Mouse (Mus musculus): ENCODE measurements around the gene Unc93a. TPM values are rescaled to one million over a fixed set of nuclear protein-coding genes. Genes with fewer than 3 reads are reported as not detected.
"Not testable (repeated sequence)": the region's sequence is repeated elsewhere in the genome, so short reads cannot be mapped to it uniquely, and the experiment has no call there.

Unc93a gene
- polyA plus RNA-seq, 1 experiment = not detected

GRCm38 (mm10) chr17:13124241-13124640, 7.4 kb downstream of the Unc93a start:
- WGBS = 4% methylated on average over 2 of the region's 3 CpGs
- not testable (repeated sequence) for H3K4me3 ChIP-seq (replicated peaks; ENCODE audit: control insufficient read depth, low read depth, low read length); H3K27ac ChIP-seq (ENCODE audit: control insufficient read depth, insufficient read depth, low read depth, low read length, poor library complexity); H3K4me1 ChIP-seq (ENCODE audit: control insufficient read depth, insufficient read depth, low read length)

- not testable (repeated sequence) for H3K4me1 ChIP-seq (ENCODE audit: control insufficient read depth, insufficient read depth, low read length); H3K27ac ChIP-seq (ENCODE audit: control insufficient read depth, insufficient read depth, low read depth, low read length, poor library complexity); H3K4me3 ChIP-seq (replicated peaks; ENCODE audit: control insufficient read depth, low read depth, low read length)
- 87% methylated on average over 2 of the region's 5 CpGs for WGBS
These were observed 8.1 kb downstream of the Unc93a start for GRCm38 (mm10) chr17:13123308-13124038.

DNA sequence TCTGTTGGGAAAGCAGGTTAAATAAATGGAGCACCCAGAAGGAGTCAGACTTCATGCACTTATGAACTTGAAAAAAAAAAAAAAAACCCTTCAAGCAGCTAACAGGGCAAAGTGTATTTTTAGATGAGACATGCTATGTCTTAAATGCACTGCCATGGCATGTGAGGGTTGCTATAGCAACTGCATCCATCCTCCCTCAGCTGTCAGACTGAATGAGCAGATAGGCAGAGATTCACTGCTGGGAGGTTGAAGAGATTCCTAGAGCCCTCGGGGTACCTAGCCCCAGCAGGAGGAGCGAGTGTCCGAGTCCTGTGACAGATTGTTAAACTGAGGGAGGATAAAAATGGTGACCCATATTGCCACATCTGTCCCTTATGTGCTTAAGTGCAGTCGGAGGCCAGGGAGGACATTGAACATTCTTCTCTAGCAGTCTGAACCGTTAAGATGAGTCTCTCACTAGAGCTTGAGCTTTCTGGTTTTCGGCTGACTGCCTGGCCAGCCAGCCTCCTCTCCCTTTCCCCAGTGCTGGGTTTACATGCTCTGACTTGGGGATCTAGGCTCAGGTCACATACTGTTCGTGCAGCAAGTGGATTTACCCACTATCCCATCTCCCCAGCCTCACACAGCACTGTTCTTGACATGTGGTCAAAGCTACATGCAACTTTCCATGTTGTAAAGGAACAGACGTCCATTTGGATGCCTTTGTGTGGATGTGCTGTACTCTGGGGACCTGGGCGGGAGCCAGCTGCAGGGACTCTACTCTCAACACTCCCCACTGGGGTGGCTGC, 18.9 kb downstream of the Unc93a start:
- 65% methylated on average over 3 of the region's 9 CpGs for WGBS
- H3K27ac ChIP-seq (ENCODE audit: control insufficient read depth, insufficient read depth, low read depth, low read length, poor library complexity); H3K4me1 ChIP-seq (ENCODE audit: control insufficient read depth, insufficient read depth, low read length); H3K4me3 ChIP-seq (replicated peaks; ENCODE audit: control insufficient read depth, low read depth, low read length): not testable (repeated sequence)

DNA sequence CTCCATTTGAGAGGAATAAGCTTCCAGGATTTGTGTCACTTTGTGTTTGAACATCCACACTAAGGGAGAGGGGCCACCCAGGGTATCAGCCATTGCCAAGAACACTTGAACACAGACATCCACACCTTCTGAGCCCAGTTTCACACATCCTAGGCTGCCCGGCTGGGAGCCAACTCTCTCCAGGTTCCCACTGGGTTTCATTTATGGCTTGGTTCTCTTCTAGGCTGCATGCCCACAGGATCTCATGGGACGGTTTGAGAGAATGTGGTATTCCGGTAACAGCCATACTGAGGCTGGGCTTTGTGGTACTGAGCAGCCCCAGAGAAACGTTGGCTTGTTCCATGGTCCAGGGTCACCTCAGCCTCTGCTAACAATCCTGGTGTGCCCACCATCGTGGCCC, 25.0 kb downstream of the Unc93a start:
- H3K4me3 ChIP-seq (replicated peaks; ENCODE audit: control insufficient read depth, low read depth, low read length); H3K4me1 ChIP-seq (ENCODE audit: control insufficient read depth, insufficient read depth, low read length); H3K27ac ChIP-seq (ENCODE audit: control insufficient read depth, insufficient read depth, low read depth, low read length, poor library complexity): not testable (repeated sequence)
- WGBS = 87% methylated on average over 5 of the region's 5 CpGs

GRCm38 (mm10) chr17:13092960-13093359, 38.6 kb downstream of the Unc93a start:
- H3K4me1 ChIP-seq (ENCODE audit: control insufficient read depth, insufficient read depth, low read length); H3K27ac ChIP-seq (ENCODE audit: control insufficient read depth, insufficient read depth, low read depth, low read length, poor library complexity); H3K4me3 ChIP-seq (replicated peaks; ENCODE audit: control insufficient read depth, low read depth, low read length): not testable (repeated sequence)
- WGBS = 63% methylated on average over 2 of the region's 4 CpGs

DNA sequence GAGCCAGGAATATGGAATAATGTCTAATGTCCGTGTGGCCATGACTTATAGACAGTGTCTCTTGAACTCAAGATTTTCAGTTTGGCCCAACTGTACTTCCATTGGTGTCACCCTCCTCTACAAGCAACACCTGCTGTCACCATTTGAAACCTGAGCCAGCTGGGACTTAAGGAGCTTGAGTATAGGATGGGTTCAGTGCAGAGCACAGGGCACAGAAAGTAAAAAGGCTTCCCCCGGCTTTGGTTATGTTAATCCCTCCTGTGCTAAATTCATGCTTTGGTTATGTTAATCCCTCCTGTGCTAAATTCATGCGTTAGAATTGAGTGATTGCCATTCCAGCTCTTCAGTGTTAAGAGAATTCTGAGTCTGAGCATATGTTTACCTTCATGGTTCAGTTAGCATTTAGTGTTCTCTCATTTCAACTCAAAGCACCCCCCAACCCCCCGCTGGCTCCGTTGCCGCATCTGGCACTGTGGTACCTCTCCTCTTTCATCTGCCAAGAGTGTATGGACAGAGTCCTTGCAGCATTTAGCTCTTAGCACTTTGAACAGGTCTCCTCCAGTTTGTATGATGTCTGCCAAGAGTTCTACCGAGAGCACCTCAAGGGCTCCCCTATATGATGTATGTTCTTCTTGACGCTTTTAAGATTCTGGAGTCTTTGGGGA, 39.4 kb downstream of the Unc93a start:
- H3K27ac ChIP-seq (ENCODE audit: control insufficient read depth, insufficient read depth, low read depth, low read length, poor library complexity); H3K4me1 ChIP-seq (ENCODE audit: control insufficient read depth, insufficient read depth, low read length); H3K4me3 ChIP-seq (replicated peaks; ENCODE audit: control insufficient read depth, low read depth, low read length): not testable (repeated sequence)
- 58% methylated on average over 8 of the region's 8 CpGs for WGBS

GRCm38 (mm10) chr17:13091510-13091909, 40.1 kb downstream of the Unc93a start:
- WGBS = 80% methylated on average over 1 of the region's 1 CpGs
- H3K27ac ChIP-seq (ENCODE audit: control insufficient read depth, insufficient read depth, low read depth, low read length, poor library complexity); H3K4me1 ChIP-seq (ENCODE audit: control insufficient read depth, insufficient read depth, low read length); H3K4me3 ChIP-seq (replicated peaks; ENCODE audit: control insufficient read depth, low read depth, low read length): not testable (repeated sequence)

DNA sequence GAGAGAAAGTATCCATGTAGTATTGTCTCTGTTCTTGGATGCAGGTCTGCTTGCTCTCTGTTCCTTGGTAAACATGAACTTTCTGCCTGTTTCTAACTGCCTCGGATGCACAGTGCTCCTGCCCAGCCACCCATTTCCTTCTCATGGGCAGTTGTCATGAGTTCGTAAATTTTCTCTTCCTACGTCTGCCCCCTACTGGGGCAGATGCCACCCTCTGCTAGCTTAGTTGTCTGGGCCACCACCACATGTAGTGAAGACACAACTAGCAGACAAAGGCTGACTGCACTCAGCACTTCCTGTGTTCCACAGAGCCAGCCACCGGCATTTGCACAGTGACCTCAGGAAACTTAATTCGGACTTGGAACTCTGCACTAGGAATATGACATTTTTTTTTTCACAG, 62.4 kb downstream of the Unc93a start:
- H3K4me1 ChIP-seq (ENCODE audit: control insufficient read depth, insufficient read depth, low read length); H3K4me3 ChIP-seq (replicated peaks; ENCODE audit: control insufficient read depth, low read depth, low read length); H3K27ac ChIP-seq (ENCODE audit: control insufficient read depth, insufficient read depth, low read depth, low read length, poor library complexity): not testable (repeated sequence)
- WGBS = 5% methylated on average over 5 of the region's 5 CpGs

DNA sequence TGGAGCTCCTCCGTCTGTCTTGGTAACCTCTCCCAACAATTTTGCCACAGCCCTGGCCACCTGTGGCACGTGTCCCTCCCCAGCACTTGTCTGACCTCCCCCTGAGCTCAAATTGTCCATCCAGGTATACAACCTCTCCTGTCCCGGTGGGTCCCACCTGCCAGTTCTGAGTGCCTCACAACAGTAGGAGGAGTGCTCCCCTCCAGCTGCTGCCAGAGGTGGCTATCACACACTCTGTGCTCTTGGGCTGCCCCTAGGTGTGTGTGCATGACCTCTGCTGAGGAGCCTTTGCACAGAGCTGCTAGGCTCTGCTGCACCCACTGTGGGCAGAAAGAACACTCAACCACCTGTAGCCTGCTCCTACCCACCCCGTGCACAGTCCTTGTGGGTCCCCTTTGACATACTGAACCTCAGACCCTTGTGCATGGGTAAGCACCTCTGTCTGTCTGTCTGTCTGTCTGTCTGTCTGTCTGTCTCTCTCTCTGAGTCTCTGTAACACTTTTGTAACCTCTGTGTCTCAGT, 63.7 kb downstream of the Unc93a start:
- not testable (repeated sequence) for H3K27ac ChIP-seq (ENCODE audit: control insufficient read depth, insufficient read depth, low read depth, low read length, poor library complexity); H3K4me1 ChIP-seq (ENCODE audit: control insufficient read depth, insufficient read depth, low read length); H3K4me3 ChIP-seq (replicated peaks; ENCODE audit: control insufficient read depth, low read depth, low read length)
- 60% methylated on average over 2 of the region's 4 CpGs for WGBS

GRCm38 (mm10) chr17:13062882-13063281, 68.7 kb downstream of the Unc93a start:
- 72% methylated on average over 7 of the region's 7 CpGs for WGBS
- H3K4me1 ChIP-seq (ENCODE audit: control insufficient read depth, insufficient read depth, low read length); H3K4me3 ChIP-seq (replicated peaks; ENCODE audit: control insufficient read depth, low read depth, low read length); H3K27ac ChIP-seq (ENCODE audit: control insufficient read depth, insufficient read depth, low read depth, low read length, poor library complexity): not testable (repeated sequence)

DNA sequence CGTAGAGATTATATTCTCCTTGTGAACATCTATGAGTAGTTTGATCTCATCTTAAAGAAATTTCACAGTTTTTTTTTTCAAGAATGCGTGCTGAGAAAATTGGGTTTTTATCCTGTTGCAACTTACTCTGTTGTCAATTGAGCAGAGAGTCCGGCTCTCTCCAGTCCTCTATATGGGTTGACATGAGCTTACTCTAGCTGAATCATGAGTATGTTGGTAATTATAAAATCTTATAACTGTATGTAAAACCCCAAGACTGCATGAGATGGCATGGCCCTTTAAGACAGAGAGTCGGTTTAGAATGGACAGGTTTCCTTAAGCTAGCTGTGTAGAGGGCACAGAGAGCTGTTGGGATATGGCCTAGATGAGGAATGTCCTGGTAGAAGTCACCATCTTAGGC, 70.8 kb downstream of the Unc93a start, which contains the start of gene Tcp10b:
Tcp10b (plus strand) TSS at position 301 of the 400 bp plus-strand sequence.
- H3K27ac ChIP-seq (ENCODE audit: control insufficient read depth, insufficient read depth, low read depth, low read length, poor library complexity); H3K4me3 ChIP-seq (replicated peaks; ENCODE audit: control insufficient read depth, low read depth, low read length); H3K4me1 ChIP-seq (ENCODE audit: control insufficient read depth, insufficient read depth, low read length): not testable (repeated sequence)
- 90% methylated on average over 4 of the region's 4 CpGs for WGBS

Data from bone marrow, adult 2 months (tissue).